Mouse (Mus musculus) ES-E14 (cell line): Measurements from ENCODE around the gene Txndc11.

ENCODE experiments used
- CHD2 ChIP-seq: IDR thresholded peaks from 2 replicates; pipeline ENCODE4 v1.6.1; 2014; ENCODE audit warnings: mild to moderate bottlenecking, low read depth, low read length, inconsistent platforms
- HCFC1 ChIP-seq: IDR thresholded peaks from 2 replicates; pipeline ENCODE4 v1.6.1; 2012; ENCODE audit warnings: low read length, inconsistent platforms, borderline replicate concordance; ENCODE audit not compliant: insufficient read depth
- MAFK ChIP-seq: IDR thresholded peaks from 2 replicates; pipeline ENCODE4 v1.6.1; 2014; ENCODE audit warnings: mild to moderate bottlenecking, low read depth, low read length, inconsistent platforms; ENCODE audit not compliant: insufficient read depth
- ZC3H11A ChIP-seq: IDR thresholded peaks from 2 replicates; pipeline ENCODE4 v1.6.1; 2012; ENCODE audit warnings: low read depth, mild to moderate bottlenecking, inconsistent platforms, low read length, borderline replicate concordance
- ZNF384 ChIP-seq: IDR thresholded peaks from 2 replicates; pipeline ENCODE4 v1.6.1; 2012; ENCODE audit warnings: low read depth, low read length, inconsistent platforms

DNA sequence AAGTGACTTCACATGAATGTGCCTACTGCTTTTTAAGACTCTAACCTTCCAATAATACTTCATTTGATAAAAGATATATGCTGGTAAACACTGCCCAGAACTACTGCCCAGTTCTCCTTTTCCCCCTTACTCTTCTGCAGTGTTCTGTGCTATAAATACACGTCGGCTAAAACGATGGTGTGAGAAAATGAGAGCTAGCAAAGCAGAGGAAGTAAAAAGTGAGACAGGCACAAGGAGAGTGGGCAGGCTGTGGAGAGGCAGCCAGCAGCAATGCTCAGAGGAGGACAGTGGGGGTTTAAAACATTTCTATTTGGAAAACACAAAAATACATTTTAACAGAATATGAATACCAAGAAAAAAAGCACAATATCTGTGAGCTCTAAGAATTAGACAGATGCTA, 41.9 kb downstream of the Txndc11 start:
- TF ChIP-seq ZC3H11A (no peak), MAFK (no peak), ZNF384 (no peak), HCFC1 (no peak), CHD2 (no peak)
